Mouse (Mus musculus) C2C12 (cell line): Measurements from ENCODE around the gene Flrt1.

Source experiments
- CEBPB ChIP-seq: IDR thresholded peaks from one replicate; pipeline ENCODE4 v1.6.1; 2011; ENCODE audit warnings: low read depth, mild to moderate bottlenecking, control low read depth, moderate library complexity
- CTCF ChIP-seq: IDR thresholded peaks from one replicate; pipeline ENCODE4 v1.5.1; 2011; ENCODE audit not compliant: control insufficient read depth, insufficient read depth, insufficient read length
- MAX ChIP-seq: IDR thresholded peaks from one replicate; pipeline ENCODE4 v1.6.1; 2011; ENCODE audit warnings: mild to moderate bottlenecking, control low read depth
- MYOD1 ChIP-seq: IDR thresholded peaks from one replicate; pipeline ENCODE4 v1.6.1; 2011; ENCODE audit warnings: low read depth; ENCODE audit not compliant: control insufficient read depth, insufficient read length
- MYOG ChIP-seq: IDR thresholded peaks from one replicate; pipeline ENCODE4 v1.6.1; 2011; ENCODE audit not compliant: control insufficient read depth, insufficient read length; ENCODE audit errors: extremely low read depth
- USF1 ChIP-seq: IDR thresholded peaks from one replicate; pipeline ENCODE4 v1.6.1; 2011; ENCODE audit warnings: low read depth, mild to moderate bottlenecking, control low read depth, moderate library complexity

DNA sequence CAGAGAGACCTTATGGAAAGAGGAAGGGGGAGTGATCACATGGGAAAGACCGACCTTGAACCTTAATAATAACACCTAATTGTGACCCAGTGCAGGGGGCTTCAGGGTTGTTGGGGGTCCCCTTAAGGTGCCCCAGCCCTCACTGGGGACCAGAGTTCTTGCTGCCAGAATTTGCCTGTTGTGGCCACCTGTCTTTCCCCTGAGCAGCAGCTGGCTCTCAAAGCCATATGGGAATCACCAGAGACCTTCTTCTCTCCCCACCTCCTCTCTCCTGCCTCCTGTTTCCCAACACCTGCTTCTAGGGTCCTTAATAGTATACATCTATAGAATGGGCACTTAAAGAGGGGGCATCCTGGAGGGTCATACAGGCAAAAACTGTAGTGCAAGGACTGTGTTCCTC lies 20.7 kb upstream of the Flrt1 start:
- no peak for TF ChIP-seq MYOG
- TF ChIP-seq CTCF, result no peak
- no peak for TF ChIP-seq MYOD1
- TF ChIP-seq MAX, result no peak
- TF ChIP-seq CEBPB, result no peak
- TF ChIP-seq USF1, result no peak
